Mouse (Mus musculus): ENCODE measurements around the gene Ensa. TPM values are rescaled to one million over a fixed set of nuclear protein-coding genes. Genes with fewer than 3 reads are reported as not detected.

Ensa gene
- polyA plus RNA-seq, 1 experiment from 2014 or later: 118 TPM

DNA sequence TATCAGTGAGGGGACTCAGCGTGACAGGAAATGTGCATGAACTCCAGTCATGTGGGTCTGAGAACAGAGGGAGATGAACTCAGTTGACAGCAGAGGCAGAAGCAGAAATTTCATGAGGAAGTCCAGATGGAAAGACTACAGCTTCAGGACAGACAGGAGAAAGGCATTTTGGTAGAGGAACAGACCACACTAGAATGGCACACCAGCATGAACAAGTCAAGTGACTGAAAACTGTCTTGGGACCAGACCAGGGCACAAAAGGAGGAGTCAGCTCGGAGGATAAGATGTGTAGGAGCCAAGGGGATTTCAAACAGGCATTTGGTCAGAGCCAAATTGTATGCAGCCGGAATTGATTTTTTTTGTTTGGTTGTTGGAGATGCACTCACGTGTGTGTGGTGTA is 10.8 kb downstream of the Ensa start:
- no peaks in the 10 kb centered on the region for H3K27me3 ChIP-seq (replicated peaks; ENCODE audit: control insufficient read depth, insufficient read depth, low read length)
- WGBS: 84% methylated on average over 4 of the region's 4 CpGs
- H3K9ac ChIP-seq (ENCODE audit: low read depth, low read length): no peak overlapping the region
- H3K27ac ChIP-seq (ENCODE audit: low read depth, low read length): no peak overlapping the region
- peaks cover 13% of the 10 kb centered on the region for H3K36me3 ChIP-seq (ENCODE audit: control insufficient read depth, insufficient read depth, low read length)
- H3K4me2 ChIP-seq (ENCODE audit: low read length): no peak overlapping the region
- no peak for ATAC-seq
- H3K9me3 ChIP-seq (ENCODE audit: control insufficient read depth, low read length): no peaks in the 10 kb centered on the region
- no peak overlapping the region for H3K4me3 ChIP-seq (ENCODE audit: low read length)
- no peaks in the 10 kb centered on the region for H3K4me1 ChIP-seq (ENCODE audit: control insufficient read depth, insufficient read depth, low read depth, low read length)

DNA sequence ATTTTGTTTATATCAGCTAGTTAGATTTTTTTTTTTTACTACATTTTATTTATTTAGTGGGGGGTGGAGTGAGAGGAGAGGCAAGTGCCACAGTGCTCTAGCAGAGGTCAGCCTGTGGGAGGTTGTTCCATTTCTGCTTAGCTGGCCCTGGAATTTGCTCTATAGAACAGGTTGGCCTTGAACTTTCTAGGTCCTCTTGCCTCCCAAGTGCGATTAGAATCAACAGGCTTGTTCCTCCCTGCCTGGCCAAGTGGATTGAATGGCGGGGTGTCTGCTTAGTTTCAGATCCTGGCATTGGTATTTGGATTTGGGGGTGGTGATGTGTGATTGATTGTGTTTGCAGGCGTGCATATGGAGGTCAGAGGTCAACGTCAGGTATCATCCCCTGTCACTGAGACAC is 11.3 kb downstream of the Ensa start:
- Histone ChIP-seq H3K27me3 (replicated peaks; ENCODE audit: control insufficient read depth, insufficient read depth, low read length) (no peaks in the 10 kb centered on the region), H3K9ac (ENCODE audit: low read depth, low read length) (no peak overlapping the region), H3K4me2 (ENCODE audit: low read length) (no peak overlapping the region), H3K36me3 (ENCODE audit: control insufficient read depth, insufficient read depth, low read length) (peaks cover 13% of the 10 kb centered on the region), H3K4me1 (ENCODE audit: control insufficient read depth, insufficient read depth, low read depth, low read length) (no peaks in the 10 kb centered on the region), H3K9me3 (ENCODE audit: control insufficient read depth, low read length) (no peaks in the 10 kb centered on the region), H3K27ac (ENCODE audit: low read depth, low read length) (no peak overlapping the region), H3K4me3 (ENCODE audit: low read length) (no peak overlapping the region)
- 94% methylated on average over 4 of the region's 4 CpGs for WGBS
- no peak for ATAC-seq

DNA sequence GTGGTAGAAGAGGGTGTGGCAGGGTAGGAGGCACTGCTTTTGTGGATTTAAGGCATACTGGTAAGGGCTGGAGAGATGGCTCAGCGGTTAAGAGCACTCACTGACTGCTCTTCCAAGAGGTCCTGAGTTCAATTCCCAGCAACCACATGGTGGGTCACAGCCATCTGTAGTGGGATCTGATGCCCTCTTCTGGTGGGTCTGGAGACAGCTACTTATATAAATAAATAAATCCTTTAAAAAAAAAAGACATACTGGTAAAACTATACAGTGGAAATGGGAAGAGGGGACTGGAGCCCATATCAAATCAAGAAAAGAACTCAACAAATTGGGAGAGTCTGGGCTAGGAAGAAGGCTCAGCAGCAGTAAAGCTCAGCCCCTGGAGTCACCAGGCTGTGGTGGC is 14.9 kb downstream of the Ensa start:
- Histone ChIP-seq H3K9ac (ENCODE audit: low read depth, low read length) (no peak overlapping the region), H3K4me2 (ENCODE audit: low read length) (no peak overlapping the region), H3K9me3 (ENCODE audit: control insufficient read depth, low read length) (no peaks in the 10 kb centered on the region), H3K27ac (ENCODE audit: low read depth, low read length) (no peak overlapping the region), H3K4me3 (ENCODE audit: low read length) (no peak overlapping the region), H3K4me1 (ENCODE audit: control insufficient read depth, insufficient read depth, low read depth, low read length) (no peaks in the 10 kb centered on the region), H3K27me3 (replicated peaks; ENCODE audit: control insufficient read depth, insufficient read depth, low read length) (no peaks in the 10 kb centered on the region), H3K36me3 (ENCODE audit: control insufficient read depth, insufficient read depth, low read length) (0 out of 2 replicates have a peak, but pooled peaks cover 2% of the 10 kb centered on the region)
- 86% methylated on average over 1 of the region's 1 CpGs for WGBS
- ATAC-seq: no peak

DNA sequence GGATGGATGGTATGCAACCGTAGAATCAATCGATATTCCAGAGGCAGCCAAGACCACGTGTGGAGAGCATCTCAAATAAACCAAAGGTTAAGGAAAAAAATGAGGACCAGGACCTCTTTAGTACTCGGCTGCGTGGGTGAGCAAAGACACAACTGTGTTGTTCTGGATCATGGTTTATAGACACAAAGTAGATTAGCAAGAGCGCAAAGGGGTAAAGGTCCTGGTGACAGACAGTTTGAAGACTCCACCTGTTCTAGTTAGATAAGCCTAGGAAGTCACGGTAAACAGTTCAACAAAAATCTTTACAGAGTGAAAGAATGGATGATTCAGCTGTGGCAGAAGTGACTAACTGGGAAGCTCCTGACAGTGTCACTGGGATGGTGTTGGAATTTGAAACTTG is 18.3 kb downstream of the Ensa start:
- H3K9ac ChIP-seq (ENCODE audit: low read depth, low read length): no peak overlapping the region
- no peak overlapping the region for H3K4me3 ChIP-seq (ENCODE audit: low read length)
- 90% methylated on average over 7 of the region's 7 CpGs for WGBS
- H3K36me3 ChIP-seq (ENCODE audit: control insufficient read depth, insufficient read depth, low read length): 0 out of 2 replicates have a peak, but pooled peaks cover 2% of the 10 kb centered on the region
- H3K27ac ChIP-seq (ENCODE audit: low read depth, low read length): no peak overlapping the region
- H3K9me3 ChIP-seq (ENCODE audit: control insufficient read depth, low read length): no peaks in the 10 kb centered on the region
- no peak for ATAC-seq
- H3K4me2 ChIP-seq (ENCODE audit: low read length): no peak overlapping the region
- no peaks in the 10 kb centered on the region for H3K4me1 ChIP-seq (ENCODE audit: control insufficient read depth, insufficient read depth, low read depth, low read length)
- no peaks in the 10 kb centered on the region for H3K27me3 ChIP-seq (replicated peaks; ENCODE audit: control insufficient read depth, insufficient read depth, low read length)

DNA sequence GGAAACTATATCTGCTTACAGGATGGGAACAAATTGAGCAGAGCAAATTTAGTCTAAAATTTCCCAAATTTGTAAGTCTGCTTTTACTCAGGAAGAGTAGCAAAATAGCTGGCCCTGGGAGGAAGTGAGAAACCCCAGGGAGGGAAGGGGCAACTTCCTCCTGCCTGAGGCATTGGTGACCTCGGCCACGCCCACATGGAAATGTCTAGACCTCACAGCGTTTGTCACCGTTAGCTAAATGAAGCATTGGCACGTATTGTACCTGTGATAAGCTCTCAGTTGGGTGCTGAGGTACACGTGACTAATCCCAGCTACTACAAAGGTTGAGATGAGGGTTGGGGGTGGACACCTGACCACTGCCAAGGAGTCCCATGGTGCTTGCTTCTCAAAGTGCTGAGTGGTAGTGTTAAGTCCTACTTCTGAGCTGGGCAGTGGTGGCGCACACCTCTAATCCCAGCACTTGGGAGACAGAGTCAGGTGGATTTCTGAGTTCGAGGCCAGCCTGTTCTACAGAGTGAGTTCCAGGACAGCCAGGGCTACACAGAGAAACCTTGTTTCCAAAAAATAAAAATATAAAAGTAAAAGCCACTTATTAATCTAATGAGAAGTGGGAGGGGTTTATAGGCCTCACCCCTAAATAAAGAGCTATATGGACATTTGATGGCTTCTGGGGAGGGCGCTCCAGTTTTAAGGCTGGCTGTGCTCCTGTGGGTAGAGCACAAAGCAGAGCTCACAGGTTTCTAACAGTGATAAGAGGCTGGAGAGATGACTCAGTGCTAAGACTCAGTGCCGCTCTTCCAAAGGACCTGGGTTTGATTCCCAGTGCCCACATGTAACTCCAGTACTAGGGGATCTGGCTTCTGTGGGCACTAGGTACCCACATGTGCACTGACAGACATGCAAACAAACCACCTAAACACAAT is 20.8 kb downstream of the Ensa start:
- Histone ChIP-seq H3K27ac (ENCODE audit: low read depth, low read length) (no peak overlapping the region), H3K36me3 (ENCODE audit: control insufficient read depth, insufficient read depth, low read length) (no peaks in the 10 kb centered on the region), H3K4me1 (ENCODE audit: control insufficient read depth, insufficient read depth, low read depth, low read length) (no peaks in the 10 kb centered on the region), H3K9me3 (ENCODE audit: control insufficient read depth, low read length) (no peaks in the 10 kb centered on the region), H3K4me3 (ENCODE audit: low read length) (no peak overlapping the region), H3K27me3 (replicated peaks; ENCODE audit: control insufficient read depth, insufficient read depth, low read length) (no peaks in the 10 kb centered on the region), H3K4me2 (ENCODE audit: low read length) (no peak overlapping the region), H3K9ac (ENCODE audit: low read depth, low read length) (no peak overlapping the region)
- ATAC-seq: no peak
- WGBS: 70% methylated on average over 10 of the region's 10 CpGs

DNA sequence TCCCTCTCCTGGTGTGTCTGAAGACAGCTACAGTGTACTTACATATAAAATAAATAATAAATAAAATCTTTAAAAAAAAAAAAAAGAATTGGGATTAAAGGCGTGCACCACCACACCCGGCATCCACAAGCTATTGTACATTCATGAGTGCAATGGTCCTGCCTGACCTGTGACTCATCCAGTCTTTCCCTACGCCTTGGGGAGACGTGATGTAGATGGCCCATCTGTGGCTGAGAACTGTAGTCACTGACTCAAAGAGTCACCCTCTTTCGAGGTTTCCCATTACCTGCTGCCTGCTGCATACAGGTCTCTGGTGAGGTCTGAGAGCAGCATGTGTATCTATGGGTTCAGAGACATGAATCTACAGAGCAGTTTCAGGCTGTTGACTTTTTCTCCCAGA is 23.2 kb downstream of the Ensa start:
- no peak overlapping the region for H3K4me3 ChIP-seq (ENCODE audit: low read length)
- H3K9me3 ChIP-seq (ENCODE audit: control insufficient read depth, low read length): no peaks in the 10 kb centered on the region
- H3K36me3 ChIP-seq (ENCODE audit: control insufficient read depth, insufficient read depth, low read length): no peaks in the 10 kb centered on the region
- H3K4me2 ChIP-seq (ENCODE audit: low read length): no peak overlapping the region
- H3K27me3 ChIP-seq (replicated peaks; ENCODE audit: control insufficient read depth, insufficient read depth, low read length): no peaks in the 10 kb centered on the region
- 93% methylated on average over 5 of the region's 5 CpGs for WGBS
- no peak overlapping the region for H3K27ac ChIP-seq (ENCODE audit: low read depth, low read length)
- H3K4me1 ChIP-seq (ENCODE audit: control insufficient read depth, insufficient read depth, low read depth, low read length): no peaks in the 10 kb centered on the region
- no peak overlapping the region for H3K9ac ChIP-seq (ENCODE audit: low read depth, low read length)
- ATAC-seq: no peak

DNA sequence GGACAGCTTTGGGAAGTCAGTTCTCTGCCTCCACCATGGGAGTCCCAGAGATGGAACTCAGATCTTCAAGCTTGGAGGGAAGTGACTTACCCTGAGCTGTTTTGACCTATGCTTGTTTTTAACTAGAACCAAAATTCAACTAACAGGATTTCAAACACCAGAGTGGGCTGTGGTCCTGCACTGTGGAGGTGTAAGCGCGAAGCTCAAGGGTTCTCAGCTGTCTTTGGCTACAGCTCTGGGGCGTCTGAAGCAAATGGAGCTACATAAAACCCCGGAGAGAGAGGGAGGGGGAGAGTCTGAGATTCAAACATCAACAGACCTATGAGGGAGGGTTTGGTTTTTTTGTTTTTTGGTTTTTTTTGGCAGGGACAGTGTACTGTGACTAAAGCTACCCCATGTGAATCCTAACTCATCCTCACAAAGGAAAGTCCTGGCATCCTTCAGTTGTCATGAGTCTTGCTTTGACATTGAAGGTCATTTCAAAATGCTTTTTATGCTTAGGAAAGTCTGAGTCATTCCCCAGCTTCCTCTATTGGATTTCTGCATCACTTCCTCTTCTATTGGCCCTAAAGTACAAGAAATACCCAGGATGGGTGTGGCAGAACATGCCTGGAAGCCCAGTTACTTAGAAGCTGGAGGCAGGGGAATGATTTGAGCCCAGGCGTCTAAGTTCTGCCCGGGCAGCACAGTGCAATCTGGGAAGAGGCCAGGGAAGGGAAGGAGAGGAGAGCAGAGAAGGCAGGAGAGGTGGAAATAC is 25.7 kb downstream of the Ensa start:
- Histone ChIP-seq H3K27ac (ENCODE audit: low read depth, low read length) (no peak overlapping the region), H3K9me3 (ENCODE audit: control insufficient read depth, low read length) (no peaks in the 10 kb centered on the region), H3K4me1 (ENCODE audit: control insufficient read depth, insufficient read depth, low read depth, low read length) (no peaks in the 10 kb centered on the region), H3K4me2 (ENCODE audit: low read length) (no peak overlapping the region), H3K36me3 (ENCODE audit: control insufficient read depth, insufficient read depth, low read length) (no peaks in the 10 kb centered on the region), H3K4me3 (ENCODE audit: low read length) (no peak overlapping the region), H3K27me3 (replicated peaks; ENCODE audit: control insufficient read depth, insufficient read depth, low read length) (no peaks in the 10 kb centered on the region), H3K9ac (ENCODE audit: low read depth, low read length) (no peak overlapping the region)
- ATAC-seq: no peak
- WGBS: 71% methylated on average over 6 of the region's 6 CpGs

DNA sequence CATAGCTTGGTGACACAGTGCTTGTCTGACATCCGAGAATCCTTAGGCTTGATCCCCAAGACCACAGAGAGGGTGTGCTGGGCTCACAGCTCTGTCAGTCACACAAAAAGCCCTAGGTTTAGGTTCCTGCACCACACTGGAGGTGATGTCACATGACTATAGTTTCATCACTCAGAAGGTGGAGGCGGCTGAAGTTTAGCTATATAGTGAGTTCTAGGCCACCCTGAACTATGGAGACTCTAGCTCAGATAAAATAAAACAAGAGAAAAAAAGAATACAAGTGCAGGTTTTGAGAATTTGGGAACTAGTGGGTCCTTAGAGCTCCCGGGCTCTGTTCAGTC is 26.2 kb downstream of the Ensa start:
- H3K9ac ChIP-seq (ENCODE audit: low read depth, low read length): no peak overlapping the region
- H3K27me3 ChIP-seq (replicated peaks; ENCODE audit: control insufficient read depth, insufficient read depth, low read length): no peaks in the 10 kb centered on the region
- WGBS: 95% methylated on average over 3 of the region's 3 CpGs
- H3K36me3 ChIP-seq (ENCODE audit: control insufficient read depth, insufficient read depth, low read length): no peaks in the 10 kb centered on the region
- no peak overlapping the region for H3K4me3 ChIP-seq (ENCODE audit: low read length)
- no peaks in the 10 kb centered on the region for H3K9me3 ChIP-seq (ENCODE audit: control insufficient read depth, low read length)
- H3K4me1 ChIP-seq (ENCODE audit: control insufficient read depth, insufficient read depth, low read depth, low read length): no peaks in the 10 kb centered on the region
- no peak overlapping the region for H3K27ac ChIP-seq (ENCODE audit: low read depth, low read length)
- ATAC-seq: no peak
- H3K4me2 ChIP-seq (ENCODE audit: low read length): no peak overlapping the region

DNA sequence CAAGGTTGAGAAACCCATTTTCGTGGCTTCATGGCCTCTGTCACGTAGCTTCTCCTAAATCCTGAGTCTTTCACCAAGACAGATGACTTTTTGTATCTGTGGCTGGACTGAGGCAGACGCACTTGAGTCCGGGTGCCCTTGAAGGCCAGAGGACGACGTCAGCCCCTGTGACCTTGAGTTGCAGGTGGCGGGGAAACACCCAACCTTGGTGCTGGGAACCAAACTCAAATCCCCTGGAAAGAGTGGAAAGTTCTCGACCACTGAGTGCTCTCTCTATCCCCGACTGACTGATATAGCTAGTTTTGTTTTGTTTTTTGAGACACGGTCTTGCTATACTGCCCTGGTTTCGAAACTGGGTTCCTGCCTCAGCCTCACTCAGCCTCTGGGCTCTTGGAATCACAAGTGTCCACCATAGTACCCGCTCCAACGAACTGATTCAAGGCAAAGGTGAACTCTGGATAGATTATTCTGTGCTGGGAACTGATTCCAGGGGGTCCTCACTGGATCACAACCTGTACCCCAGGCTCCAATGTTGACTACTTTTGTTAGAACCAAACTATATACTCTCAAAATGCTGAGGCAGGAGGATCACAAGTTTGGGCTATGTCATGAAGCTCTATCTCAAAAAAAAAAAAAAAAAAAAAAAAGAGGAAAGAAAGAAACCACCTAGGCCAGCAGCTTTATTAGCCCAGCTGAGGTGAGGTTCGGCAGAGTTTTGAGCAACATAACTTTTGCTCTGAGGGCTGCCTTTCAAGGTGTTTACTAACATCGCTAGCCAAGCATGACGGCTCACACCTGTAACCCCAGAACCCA is 26.8 kb downstream of the Ensa start:
- Histone ChIP-seq H3K9ac (ENCODE audit: low read depth, low read length) (no peak overlapping the region), H3K4me2 (ENCODE audit: low read length) (no peak overlapping the region), H3K9me3 (ENCODE audit: control insufficient read depth, low read length) (no peaks in the 10 kb centered on the region), H3K27ac (ENCODE audit: low read depth, low read length) (no peak overlapping the region), H3K4me3 (ENCODE audit: low read length) (no peak overlapping the region), H3K36me3 (ENCODE audit: control insufficient read depth, insufficient read depth, low read length) (no peaks in the 10 kb centered on the region), H3K27me3 (replicated peaks; ENCODE audit: control insufficient read depth, insufficient read depth, low read length) (no peaks in the 10 kb centered on the region), H3K4me1 (ENCODE audit: control insufficient read depth, insufficient read depth, low read depth, low read length) (no peaks in the 10 kb centered on the region)
- ATAC-seq: no peak
- 91% methylated on average over 16 of the region's 16 CpGs for WGBS
